Mouse (Mus musculus) spleen, embryonic (tissue): ENCODE measurements around the gene Slco3a1.
"Not testable (repeated sequence)": the region's sequence is repeated elsewhere in the genome, so short reads cannot be mapped to it uniquely, and the experiment has no call there.

Experiments used
- CTCF ChIA-PET: fragments of 350-600 bp; sonication (Branson Sonifier 250); formaldehyde crosslinking; loops from one replicate; lab custom pipeline; 2022; lab: Charles Lee

Gene Slco3a1

GRCm38 (mm10) chr7:74429252-74429651 lies 125.3 kb downstream of the Slco3a1 start:
- CTCF ChIA-PET: no interaction called here

DNA sequence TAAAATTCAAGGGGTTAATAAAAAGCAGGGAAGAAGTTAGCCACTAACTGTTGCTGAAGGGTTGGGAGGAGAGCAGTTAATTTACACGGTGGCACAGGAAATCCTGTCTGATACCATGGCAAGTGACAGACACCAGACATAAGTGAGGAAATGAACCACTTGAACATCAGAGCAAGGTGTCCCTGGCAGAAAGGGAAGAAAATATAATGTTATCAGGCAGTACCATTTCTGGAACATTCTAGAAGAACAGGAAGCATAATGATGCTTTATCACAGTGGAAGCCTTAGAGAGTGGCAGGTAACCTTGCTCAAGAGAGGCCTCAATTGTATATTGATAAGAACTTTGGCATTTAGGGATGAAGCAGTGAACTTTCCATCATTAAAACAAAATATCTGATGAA lies 127.4 kb downstream of the Slco3a1 start:
- CTCF ChIA-PET: no interaction called here

DNA sequence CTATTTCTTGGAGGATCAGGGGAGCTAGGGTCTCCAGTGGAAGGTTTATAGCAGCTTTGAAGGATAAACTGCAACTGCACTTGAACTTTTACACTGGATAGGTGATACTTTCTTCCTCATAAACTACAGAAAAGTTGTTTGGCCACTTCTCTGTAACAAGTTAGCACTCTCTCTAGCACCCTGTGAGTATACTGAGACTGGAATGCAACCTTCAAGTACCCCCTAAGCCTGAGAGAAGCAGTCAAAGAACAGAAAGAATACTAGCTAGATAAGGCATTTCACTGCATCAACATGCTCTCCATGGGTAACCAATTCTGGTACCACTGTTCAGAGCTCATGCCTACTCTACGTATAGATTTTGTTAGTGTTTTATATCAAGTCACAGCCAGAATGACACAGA lies 128.6 kb downstream of the Slco3a1 start:
- CTCF ChIA-PET: no interaction called here

DNA sequence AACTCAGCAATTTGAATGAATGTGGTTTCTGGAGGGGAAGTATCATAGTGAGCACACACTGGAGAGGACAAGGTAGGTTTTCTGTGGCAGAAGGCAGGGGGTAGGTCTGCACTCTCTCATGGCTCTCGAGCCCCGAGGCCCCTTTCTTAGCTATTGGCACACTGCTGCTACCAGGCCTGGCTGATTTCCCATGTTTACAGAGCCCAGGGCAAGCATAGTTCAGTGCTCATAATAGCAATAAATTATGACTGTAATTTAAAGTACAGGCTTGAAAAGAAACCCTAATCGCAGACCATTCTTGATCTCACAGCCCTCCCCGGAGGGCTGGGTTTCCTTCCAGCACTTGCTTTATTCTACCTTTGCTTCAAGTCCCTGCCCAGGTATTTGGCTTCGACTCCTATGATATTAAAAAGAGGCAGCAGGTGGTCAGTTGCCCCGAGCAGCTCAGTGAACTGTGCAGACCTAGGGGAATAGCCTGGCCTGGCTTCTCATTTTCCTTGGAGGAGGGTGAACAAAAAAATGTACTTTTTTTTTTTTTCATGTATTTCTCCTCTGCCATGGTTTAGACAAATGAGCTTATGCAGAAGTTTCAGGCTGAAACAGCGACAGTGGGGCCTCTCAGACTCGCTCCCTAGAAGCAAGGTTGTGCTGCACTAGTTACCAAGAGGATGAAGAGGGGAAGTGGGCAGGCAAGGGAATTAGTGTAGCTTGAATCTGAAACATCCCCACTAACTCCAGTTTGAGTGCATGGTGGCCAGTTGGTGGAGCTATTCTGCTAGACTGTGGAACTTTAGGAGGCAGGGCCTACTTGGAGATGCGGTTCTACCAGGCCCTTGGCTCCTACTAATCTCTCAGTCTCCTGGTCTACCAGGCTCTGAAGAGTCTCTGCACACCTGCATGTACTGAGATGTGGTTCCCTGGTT lies 130.4 kb downstream of the Slco3a1 start:
- CTCF ChIA-PET: no interaction called here

GRCm38 (mm10) chr7:74423316-74423715 lies 131.3 kb downstream of the Slco3a1 start:
- CTCF ChIA-PET: no interaction called here

GRCm38 (mm10) chr7:74422731-74423130 lies 131.8 kb downstream of the Slco3a1 start:
- CTCF ChIA-PET: no interaction called here

DNA sequence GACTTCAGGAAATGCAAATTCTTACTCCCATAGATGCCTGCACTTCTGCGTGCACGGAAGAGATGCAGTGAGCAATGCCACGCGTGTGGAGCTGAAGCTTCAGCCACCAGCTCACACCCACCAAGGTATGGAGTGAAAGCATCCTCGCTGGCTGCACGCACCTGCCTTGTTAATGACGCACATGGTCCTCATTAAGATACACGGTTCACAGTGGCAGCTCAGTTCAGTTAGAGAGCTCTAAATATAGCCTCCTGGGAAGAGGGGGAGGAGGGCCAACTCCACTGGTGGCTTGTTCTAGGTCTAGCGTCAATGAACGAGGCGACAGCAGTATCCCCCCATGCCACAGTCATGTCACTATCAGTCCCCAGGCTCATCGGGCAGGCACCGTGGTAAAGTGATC lies 132.6 kb downstream of the Slco3a1 start:
- CTCF ChIA-PET: no interaction called here

DNA sequence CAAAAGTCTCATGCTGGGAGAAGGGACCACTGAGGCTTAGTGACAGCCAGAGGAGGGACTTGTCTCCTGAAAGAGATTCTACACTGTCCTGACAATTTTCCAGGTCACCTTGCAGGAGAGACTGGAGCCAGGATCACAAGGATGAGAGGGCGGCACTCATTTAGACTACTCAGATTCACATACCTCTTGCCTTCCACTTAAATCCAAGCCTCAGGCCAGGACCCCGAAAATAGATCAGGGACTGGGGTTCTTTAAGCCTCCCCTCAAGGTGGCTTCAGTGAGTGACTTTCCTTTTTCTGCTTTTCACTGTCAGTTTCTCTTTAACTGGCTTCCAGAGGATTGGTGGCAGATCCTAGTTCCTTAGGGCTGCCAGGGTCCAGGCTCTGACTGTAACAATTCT lies 133.0 kb downstream of the Slco3a1 start:
- CTCF ChIA-PET: no interaction called here

DNA sequence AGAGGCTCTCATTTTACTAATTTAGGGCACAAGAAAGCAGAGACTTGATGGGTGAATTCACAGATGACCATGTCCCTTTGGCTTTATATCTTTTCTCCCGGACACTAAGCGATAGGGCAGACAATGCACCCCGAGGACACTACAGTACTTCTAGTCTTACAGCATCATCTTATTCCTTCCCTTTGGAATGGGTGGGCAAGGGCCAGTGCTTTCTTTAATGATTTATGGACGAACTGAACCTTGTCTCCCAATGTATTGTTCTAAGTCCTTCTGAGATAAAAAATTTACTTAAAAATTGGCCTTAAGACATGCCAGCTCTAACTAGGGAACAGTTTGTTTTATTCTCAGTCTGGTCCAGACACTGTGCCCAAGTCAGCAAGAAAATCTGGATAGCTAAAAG lies 134.9 kb downstream of the Slco3a1 start:
- CTCF ChIA-PET: no interaction called here

DNA sequence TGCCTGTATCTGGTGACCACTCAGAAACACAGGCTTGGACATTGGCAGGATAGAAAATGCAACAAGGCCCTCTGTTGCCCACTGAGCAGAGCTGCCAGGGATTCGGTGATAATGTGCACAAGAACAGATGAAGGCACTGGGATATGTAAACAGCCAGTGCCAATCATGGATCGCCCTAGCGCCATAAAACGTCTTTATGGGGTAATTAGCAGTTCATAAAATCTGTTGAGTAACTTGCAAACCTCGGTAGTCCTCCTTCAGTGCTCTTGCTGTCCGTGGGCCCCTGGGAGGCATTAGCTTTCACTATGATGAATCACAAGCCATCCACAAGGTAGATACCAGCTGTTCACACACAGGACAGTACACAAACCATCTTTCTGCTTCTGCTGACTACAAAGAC lies 137.6 kb downstream of the Slco3a1 start:
- CTCF ChIA-PET: no interaction called here

DNA sequence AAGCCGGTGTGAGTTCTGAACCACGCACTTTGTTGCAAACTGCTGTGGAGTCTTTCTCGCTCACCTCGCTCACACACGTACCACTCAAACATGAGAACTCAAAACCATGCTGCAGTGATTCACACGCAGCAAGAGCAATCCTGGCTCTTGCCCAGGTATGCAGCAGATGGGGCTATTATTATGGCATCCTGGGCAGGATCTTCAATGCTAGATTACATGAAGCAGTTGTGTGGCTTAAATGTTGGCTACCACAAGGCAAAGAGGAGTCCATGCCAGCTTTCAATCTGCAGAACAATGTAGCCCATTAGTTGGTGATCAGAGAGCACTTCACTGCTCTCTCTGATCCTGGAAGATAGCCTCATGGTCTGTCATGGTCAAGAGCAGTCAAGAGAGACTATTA lies 139.3 kb downstream of the Slco3a1 start:
- CTCF ChIA-PET: no interaction called here

- CTCF ChIA-PET: no interaction called here
Observed at GRCm38 (mm10) chr7:74413738-74414716, 140.6 kb downstream of the Slco3a1 start.

DNA sequence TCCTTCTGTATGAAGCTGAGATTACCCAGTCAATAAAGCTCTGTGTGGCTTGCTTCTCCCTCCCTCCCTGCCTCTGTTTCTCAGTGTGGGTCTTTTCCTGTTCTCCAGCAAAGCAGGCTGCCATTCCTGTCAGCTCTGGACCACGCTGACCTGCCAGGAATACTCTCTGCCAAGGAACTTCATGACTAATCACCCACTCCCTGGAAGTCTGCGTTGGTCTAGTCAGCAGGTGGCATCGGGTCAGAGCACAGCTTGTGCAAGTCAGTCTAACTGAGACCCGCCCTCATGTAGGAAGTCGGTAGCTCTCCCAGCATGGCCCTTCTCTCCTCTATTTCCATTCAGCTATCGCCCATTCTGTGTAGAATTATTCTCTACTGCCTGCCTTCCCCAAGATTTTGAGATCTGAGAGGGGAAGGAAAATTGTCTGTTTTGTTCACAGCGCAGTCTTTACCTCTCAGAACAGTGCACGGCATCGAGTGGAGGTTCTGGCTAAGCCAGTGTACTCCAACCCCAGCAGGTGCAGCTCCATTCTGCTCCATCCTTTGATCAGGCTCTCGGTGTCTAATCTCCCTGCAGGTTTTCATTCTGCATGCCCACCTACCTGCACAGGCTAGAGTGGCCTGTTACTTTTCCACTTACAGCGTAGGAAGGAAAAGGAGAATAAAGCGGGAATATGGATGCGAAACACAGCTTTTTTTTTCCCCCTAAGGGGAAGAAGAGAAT lies 145.8 kb downstream of the Slco3a1 start:
- CTCF ChIA-PET: no interaction called here

GRCm38 (mm10) chr7:74407851-74408250 lies 146.7 kb downstream of the Slco3a1 start:
- CTCF ChIA-PET: not testable (repeated sequence)

- CTCF ChIA-PET: no interaction called here
Observed at GRCm38 (mm10) chr7:74399729-74400128, 154.9 kb downstream of the Slco3a1 start.

- CTCF ChIA-PET: no interaction called here
Observed at GRCm38 (mm10) chr7:74399154-74399553, 155.4 kb downstream of the Slco3a1 start.

DNA sequence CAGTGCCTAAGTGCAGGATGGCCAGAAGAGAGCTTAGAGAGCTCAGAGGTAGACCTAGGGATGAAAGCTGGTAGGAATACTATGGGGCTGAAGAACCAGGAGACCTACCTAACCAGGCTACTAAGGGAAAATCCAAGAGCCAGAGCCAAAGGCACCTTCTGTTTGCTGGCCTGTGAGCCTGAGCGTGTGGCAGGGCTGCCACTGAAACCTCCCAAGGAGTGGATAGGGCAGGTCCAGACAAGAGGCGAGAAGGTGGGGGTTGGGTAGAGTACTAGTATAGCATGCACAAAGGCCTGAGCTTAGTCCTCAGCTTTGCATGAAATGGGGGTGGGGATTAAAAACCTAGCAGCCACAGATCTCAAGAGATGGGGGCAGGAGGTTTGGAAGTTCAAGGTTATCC lies 156.3 kb downstream of the Slco3a1 start:
- CTCF ChIA-PET: no interaction called here

GRCm38 (mm10) chr7:74391451-74391873 lies 163.1 kb downstream of the Slco3a1 start:
- CTCF ChIA-PET: interaction anchor here (0.7 kb wide), 1 partner anchor 967 kb away, joined by 3 read pairs; no protein-coding TSS in a partner anchor

DNA sequence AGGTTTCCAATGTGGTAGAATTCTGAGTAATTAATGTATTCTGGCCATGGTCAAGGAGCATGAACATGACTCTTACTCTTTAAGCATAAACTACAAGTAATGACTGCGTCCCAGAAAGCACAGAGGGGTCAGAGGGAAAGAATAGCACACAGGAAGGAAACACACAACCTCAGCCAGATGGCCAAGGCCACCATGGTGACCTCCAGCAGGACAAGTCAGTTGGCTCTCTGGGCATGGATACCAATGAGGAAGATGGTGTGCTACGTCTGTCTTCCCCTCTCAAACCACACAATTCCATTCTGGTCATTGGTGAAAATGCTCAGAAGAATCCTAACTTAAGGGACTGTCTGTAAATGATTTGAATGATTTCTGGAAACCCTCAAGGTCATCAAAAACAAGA lies 165.0 kb downstream of the Slco3a1 start:
- CTCF ChIA-PET: no interaction called here

DNA sequence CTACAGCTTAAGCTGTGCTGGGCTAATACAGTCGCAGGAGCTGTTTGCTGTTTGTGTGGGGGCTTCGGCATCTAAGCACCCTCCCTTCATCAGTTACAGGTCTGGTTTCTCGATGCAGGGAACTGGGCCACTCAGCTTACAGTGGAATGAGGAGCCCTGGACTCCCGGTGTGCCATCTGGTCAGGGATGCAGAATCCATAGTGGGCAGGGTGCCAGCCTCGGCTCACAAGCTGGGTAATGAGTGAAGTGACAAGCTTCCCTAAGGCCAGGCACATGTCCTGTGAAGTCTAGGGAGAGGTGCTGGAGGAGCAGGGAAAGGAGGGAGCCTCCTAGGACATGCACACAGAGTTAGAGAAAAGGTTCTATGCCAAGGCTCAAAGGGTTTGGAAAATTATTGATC lies 168.3 kb downstream of the Slco3a1 start:
- CTCF ChIA-PET: no interaction called here

DNA sequence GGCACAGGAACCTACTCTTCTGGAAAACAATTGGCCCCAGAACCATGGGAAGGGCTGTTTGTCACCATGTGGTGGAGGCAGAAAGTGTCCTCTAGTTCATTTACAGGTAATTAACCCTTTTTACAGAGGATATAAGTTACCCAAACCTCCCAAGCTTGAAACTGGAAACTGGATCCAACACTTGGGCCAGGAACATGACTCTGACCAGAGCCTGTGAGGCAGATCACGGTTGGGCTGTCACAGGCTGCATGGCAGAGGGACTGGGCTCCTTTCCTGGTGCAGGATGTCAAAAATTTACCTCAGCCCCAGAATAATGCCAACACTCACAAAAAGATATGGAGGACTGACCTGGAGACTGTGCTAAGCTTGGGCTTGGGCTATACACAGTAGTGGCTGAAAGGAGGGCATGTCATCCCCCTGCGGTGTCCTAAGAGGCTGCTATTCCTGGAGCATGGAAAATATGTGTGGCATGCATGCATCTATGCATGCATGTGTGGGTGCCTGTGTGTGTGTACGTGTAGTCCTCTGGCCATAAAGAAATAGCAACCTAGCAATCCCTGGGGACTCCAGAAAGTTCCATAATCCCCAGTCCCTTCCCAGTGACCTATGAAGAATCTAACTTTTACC lies 171.4 kb downstream of the Slco3a1 start:
- CTCF ChIA-PET: no interaction called here
